Mouse (Mus musculus): ENCODE results near the gene Slc13a3. TPM values are rescaled to one million over a fixed set of nuclear protein-coding genes. Genes with fewer than 3 reads are reported as not detected.
A peak's percentile ranks its signal among the peaks of the same experiment; 100 is the strongest.

Slc13a3 gene
- total RNA-seq, 2 experiments from 2014 or later = 2.3 to 3.2 TPM

DNA sequence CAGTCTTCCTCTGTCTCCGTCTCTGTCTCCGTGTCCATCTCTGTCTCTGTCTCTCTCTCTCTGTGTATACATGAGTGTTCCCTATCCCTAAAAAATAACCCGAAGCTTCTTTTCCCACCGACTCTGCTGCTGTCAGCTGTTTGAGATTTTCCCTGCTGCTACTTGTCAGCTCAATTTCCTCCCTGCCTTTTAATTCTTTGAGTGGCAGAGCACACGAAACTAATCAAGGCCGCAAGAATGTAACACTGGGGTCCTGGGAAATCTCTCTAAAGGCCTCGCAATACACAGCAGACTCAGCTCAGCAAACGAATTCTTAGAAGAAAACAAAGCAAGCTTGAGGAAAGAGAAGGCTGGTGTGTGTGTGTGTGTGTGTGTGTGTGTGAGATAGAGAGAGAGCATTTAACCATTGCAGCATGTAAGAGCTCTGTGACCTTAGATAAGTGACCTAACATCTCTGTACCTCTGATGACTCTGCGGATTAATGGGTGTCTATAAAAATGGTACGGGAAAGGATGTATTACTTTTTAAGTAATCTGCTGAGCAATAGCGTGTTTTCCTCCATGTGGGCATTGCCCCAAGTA lies 57.8 kb downstream of the Slc13a3 start:
- no peak for DNase-seq (ENCODE audit: low spot score in 2 of 2)

DNA sequence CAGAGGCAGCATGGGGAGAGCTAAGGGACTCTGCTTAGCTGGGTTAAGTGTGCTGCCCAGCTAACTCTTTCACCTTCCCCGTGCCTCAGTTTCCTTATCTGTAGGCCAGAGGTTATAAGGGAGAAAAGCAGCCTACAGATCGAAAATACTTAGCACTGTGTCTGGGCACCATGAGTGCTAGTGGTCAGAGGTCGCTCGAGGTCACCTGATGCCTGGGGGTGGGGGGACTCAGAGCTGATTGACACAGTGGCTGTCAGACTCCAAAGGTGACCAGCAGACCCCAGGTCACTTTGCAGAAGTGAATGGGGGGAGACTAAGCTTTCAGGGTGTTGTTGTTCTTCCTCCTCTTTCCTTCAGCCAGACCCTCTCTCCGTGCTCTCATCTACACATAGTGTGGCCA lies 58.7 kb downstream of the Slc13a3 start:
- DNase-seq (ENCODE audit: low spot score in 2 of 2) = no peak

DNA sequence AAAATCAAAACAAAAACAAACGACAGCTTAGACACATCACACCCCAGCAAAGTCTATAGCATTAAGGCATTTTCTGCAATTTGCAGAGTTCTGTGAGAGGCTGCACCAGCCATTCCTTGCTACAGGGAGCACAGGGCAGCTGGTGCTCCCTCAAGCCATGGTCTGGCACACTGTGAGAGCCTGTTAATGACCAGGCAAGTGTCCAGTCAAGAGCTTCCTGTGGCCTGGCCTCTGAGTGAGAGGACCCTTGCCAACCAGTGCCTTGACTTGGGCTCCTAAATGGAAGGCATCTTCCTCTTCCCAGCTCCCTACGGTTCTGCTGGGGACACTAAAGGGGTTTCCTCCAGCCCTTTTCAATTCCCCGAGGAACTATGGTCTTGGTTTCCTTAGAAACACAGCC lies 59.1 kb downstream of the Slc13a3 start:
- no peak for DNase-seq (ENCODE audit: low spot score in 2 of 2)

- DNase-seq (ENCODE audit: low spot score in 2 of 2) = peak; percentile 82 to 84
Observed at GRCm38 (mm10) chr2:165407700-165408301, 65.2 kb downstream of the Slc13a3 start.

DNA sequence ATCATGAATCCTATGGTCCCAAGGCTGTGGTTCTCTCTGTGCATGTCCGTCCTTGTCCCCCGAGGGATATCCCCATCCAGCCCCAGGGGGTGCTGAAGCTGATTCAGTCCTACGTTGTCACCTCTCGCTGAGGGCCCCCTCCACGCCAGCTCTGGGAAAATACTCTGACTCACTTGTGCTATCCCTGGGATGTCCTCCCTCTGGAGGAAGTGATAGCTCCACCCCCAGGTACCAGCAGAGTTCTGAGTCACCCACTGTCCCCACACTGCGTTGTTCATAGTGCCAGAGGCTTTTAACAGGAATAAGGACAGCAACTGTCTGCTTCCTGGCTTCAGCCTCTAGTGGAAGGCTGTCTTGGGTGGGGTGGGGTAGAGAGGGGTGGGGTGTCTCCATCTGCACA lies 67.7 kb downstream of the Slc13a3 start:
- DNase-seq (ENCODE audit: low spot score in 2 of 2) = peak; percentile 33 to 46

DNA sequence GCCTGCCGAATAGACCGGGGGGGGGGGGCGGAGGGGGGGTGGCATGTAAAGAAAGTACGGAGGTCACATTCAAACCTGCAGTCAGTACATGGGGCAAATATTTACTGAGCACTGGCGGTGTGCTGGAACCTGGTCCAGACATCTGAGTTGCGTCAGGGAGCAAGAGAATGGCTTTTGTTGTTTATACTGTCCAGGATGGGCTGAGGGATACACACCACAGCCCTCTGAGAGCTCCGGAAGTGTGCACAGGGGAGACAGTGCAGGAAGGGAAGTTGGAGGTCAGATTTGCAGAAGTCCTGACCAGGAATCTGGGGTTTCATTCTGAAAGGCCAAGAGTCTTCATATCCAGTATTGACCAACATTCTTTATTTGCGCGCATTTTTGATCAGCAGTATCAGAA lies 68.1 kb downstream of the Slc13a3 start:
- no peak for DNase-seq (ENCODE audit: low spot score in 2 of 2)

DNA sequence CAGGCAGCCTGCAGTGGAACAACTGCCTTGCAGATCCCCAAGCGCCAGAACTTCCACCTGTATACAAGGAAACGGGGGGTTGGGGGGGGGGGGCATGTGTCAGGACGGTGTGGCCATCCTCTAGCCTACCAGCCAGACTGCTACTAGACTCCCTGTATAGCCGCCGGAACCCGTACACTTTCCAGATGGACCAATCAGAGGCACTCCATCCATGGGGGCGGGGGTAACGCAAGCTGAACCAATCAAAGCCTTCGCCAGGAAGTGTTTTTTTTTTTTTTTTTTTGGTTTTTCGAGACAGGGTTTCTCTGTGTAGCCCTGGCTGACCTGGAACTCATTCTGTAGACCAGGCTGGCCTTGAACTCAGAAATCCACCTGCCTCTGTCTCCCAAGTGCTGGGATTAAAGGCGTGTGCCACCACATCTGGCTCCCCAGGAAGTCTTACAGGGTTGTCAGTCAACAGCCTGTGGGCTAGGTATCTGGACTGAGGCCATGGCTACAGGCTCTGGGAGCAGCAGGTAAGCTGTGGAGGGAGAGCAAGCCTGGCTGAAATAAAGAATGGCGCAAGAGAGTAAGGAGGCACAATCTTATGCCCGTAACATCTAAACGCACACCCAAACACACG lies 74.8 kb downstream of the Slc13a3 start:
- no peak for DNase-seq (ENCODE audit: low spot score in 2 of 2)

- DNase-seq (ENCODE audit: low spot score in 2 of 2) = no peak
Observed at GRCm38 (mm10) chr2:165397502-165398163, 75.4 kb downstream of the Slc13a3 start.

- no peak for DNase-seq (ENCODE audit: low spot score in 2 of 2)
Observed at GRCm38 (mm10) chr2:165396831-165397501, 76.1 kb downstream of the Slc13a3 start.

DNA sequence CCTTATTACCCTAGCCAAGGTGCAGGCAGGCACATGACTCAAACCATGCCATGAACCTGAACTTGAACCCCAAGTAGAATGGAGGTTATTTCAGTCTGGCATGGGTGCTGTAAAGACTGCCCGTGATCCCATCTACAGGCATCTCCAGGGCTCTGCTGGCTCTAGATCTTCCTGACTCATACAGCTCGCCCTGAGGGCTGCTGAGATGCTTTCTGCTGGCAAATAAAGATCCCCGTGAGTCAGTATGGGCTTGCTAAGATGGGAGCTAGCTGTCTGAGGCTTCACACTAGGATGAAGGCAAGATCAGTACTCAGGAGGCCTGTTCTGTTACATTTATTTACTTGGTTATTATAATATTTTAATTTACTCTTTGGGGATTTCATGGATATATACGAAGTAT lies 80.9 kb downstream of the Slc13a3 start:
- no peak for DNase-seq (ENCODE audit: low spot score in 2 of 2)

GRCm38 (mm10) chr2:165391561-165391960 lies 81.5 kb downstream of the Slc13a3 start:
- peak in 1 of 2 experiments; percentile 30 for DNase-seq (ENCODE audit: low spot score in 2 of 2)

GRCm38 (mm10) chr2:165389299-165389952 lies 83.6 kb downstream of the Slc13a3 start:
- no peak for DNase-seq (ENCODE audit: low spot score in 2 of 2)

DNA sequence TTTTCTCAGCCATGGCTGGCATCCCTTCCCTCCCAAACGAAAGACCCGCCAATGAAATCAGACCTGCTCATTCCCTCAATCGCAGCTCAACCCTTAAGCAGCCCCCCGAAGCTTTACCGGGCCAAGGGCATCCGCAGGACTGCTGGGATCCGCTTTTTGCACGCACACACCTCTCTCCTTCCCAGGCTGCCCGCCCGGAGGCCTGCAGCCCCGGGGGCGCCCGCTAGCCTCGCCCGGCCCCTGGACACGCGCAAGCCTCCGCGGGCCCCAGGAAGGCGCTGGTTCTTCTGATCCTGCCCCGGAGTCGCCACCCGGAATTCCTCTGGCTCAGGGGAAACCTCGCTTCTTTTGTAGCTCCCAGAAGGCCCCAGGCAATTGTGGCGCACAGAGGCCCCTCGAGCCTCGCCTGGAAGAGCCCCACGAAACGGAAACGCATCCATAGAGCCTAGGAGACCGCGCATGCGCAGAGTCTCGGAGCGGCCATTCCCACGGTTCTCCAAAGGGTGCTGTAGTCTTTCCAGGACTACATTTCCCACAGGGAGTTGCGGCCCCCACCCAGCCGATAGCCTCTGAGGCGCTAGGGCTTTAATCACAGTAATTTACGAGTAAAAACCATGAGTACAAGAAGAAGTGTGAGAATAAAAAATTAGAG lies 85.1 kb downstream of the Slc13a3 start, which contains the start of gene Zfp334:
TSS of gene Zfp334 (minus strand) at position 416 of the 652 bp plus-strand sequence.
- peak; percentile 91 to 92 for DNase-seq (ENCODE audit: low spot score in 2 of 2)

GRCm38 (mm10) chr2:165387370-165387769 lies 85.7 kb downstream of the Slc13a3 start:
- DNase-seq (ENCODE audit: low spot score in 2 of 2) = no peak

- no peak for DNase-seq (ENCODE audit: low spot score in 2 of 2)
Observed at GRCm38 (mm10) chr2:165380050-165380449, 93.0 kb downstream of the Slc13a3 start.

- DNase-seq (ENCODE audit: low spot score in 2 of 2) = no peak
Observed at GRCm38 (mm10) chr2:165376001-165376400, 97.0 kb downstream of the Slc13a3 start.

DNA sequence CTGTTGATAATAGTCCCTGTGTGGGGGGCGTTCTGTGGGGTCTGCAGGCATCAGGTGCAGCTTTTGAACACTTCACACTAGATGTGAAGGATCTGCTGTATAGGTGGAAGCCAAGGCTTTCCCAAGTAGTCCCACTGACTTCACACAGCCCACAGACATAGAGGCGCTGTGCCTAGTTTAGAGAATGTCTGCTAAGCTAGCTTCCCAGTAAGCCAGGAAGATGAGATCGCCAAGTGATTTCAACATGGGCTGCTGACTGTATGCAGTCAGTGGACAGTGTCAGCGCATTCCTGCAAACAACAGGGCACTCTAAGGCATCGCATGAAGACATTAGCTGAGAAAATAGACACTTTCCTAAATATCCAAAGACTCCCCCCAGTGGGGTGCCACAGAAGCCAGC lies 97.6 kb downstream of the Slc13a3 start:
- DNase-seq (ENCODE audit: low spot score in 2 of 2) = no peak

DNA sequence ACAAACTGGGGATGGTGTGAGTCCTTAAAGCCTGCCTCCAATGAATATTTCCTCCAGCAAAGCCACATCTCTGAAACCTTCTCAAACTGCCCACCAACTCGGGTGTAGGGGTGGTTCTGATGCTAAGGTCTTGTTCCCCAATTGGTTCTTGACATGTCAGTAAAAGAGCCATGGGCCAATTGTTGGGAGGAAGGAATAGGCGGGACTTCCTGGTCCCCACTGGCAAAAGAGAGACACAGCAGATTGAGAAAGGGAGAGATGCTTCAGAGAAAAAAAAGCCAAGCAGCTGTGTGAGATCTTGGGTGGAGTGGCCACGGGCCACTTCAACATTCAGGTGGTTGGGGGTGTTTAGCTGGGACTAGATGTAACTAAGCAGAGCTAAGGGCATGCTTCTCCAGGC lies 102.0 kb downstream of the Slc13a3 start:
- DNase-seq (ENCODE audit: low spot score in 2 of 2) = no peak

- no peak for DNase-seq (ENCODE audit: low spot score in 2 of 2)
Observed at GRCm38 (mm10) chr2:165370348-165370747, 102.7 kb downstream of the Slc13a3 start.

DNA sequence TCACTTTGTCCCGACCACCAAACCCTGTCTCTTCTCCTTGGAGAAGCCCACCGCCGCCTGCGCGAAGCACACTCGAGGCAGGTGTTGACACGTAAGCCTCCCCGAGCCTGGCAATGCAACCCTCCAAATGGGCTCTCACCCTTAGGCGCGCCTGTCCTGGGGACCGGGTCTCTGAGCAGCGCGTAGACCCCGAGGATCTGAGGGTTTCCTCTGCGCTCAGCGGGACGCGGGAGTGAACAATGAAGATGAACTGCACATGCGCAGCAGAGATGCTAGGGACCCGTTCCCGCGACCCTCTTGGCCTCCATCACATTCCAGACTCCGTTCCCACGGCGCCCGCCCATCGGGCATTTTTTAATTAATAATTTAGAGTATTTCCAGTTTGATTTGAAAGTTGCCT lies 104.5 kb downstream of the Slc13a3 start, which contains the start of gene Zfp663:
TSS of gene Zfp663 (minus strand) at position 234 of the 400 bp plus-strand sequence.
- DNase-seq (ENCODE audit: low spot score in 2 of 2) = no peak

All from adrenal gland, adult 18-20 months (tissue).